Mouse (Mus musculus): ENCODE measurements around the gene Dnajc13.

Gene Dnajc13

DNA sequence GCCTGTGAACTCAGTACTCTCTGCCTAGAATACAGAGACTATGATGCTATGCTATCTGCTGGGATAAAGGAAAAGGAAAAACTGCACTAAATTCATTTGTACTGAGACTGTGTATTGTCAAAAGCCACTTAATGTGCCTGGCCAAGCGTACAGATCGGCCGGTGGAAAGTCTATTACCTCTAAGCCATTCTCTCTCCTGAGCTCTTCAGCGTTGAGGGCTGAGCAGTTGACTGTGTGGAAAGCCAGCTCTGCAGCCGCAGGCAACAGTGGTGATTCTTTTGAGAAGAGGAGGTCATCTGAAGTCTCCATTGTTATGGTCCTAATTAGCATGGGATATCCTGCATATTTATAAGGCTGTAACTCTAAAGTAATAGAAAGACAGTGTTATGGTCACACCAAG is 80.4 kb downstream of the Dnajc13 start:
- DNase-seq (ENCODE audit: low spot score), result no peak

- no peak for DNase-seq (ENCODE audit: low spot score)
These were observed 81.1 kb downstream of the Dnajc13 start for GRCm38 (mm10) chr9:104181626-104182025.

DNA sequence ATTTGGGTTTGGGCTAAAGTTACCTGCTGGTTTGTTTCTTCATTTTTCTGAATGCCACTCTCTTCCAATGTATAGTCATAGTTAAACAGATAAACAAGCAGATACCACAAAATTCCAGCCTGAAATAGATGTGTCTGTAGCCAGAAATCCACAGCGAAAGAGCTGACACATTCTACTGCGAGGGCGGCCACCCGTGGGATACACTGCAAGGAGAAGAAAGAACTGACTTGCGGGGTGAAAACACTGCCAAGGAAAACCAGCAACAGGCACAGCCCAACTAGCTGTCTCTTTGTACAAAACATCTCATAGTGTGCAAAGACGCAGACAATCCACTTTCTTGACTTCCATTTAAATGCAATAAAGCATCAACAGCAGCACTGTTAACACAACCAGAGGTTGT is 82.7 kb downstream of the Dnajc13 start:
- no peak for DNase-seq (ENCODE audit: low spot score)

DNA sequence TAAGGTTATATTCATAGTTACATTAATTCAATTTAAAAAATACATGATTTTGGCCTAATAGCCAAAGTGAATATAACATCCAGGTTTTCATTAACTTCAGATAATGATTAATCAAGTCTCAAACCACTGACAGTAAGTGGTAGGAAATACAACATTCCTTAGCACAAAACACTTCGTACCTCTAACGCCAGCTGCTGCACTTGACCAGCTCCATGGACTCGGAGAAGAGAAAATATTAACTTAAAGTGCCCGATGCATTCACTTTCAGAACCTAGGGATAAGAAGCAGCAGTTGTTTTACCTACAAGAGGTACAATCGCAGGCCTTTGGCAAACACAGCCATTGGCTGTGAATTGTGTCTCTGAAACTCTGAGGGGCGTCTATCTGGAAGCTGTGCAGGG is 90.4 kb downstream of the Dnajc13 start:
- no peak for DNase-seq (ENCODE audit: low spot score)

GRCm38 (mm10) chr9:104171651-104172050 is 91.1 kb downstream of the Dnajc13 start:
- DNase-seq (ENCODE audit: low spot score), result no peak

- no peak for DNase-seq (ENCODE audit: low spot score)
These were observed 92.7 kb downstream of the Dnajc13 start for GRCm38 (mm10) chr9:104169986-104170385.

GRCm38 (mm10) chr9:104165926-104166325 is 96.8 kb downstream of the Dnajc13 start:
- DNase-seq (ENCODE audit: low spot score), result no peak

- no peak for DNase-seq (ENCODE audit: low spot score)
These were observed 98.5 kb downstream of the Dnajc13 start for GRCm38 (mm10) chr9:104164194-104164593.

GRCm38 (mm10) chr9:104161117-104161516 is 101.6 kb downstream of the Dnajc13 start:
- DNase-seq (ENCODE audit: low spot score), result peak; percentile 85

- no peak for DNase-seq (ENCODE audit: low spot score)
These were observed 105.4 kb downstream of the Dnajc13 start for GRCm38 (mm10) chr9:104157291-104157690.

DNA sequence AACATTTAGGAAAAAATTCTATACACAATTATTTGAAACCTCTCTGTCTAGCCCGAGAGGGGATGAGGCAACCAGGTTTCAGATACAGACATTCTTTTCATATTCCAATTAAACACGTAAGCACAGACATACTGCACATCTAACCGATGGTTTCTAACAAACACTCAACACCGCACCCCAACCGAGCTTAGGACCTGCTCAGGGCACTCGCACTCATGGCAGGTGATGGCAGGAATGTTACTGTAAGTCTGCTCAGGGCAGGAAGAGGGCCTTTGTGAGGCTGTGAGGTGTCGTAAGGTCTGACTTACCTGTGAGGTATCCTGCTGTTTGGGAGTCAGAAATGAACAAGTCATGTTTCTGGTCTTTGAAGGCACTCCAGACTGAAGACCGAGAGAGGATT is 106.2 kb downstream of the Dnajc13 start:
- no peak for DNase-seq (ENCODE audit: low spot score)

- no peak for DNase-seq (ENCODE audit: low spot score)
These were observed 107.5 kb downstream of the Dnajc13 start for GRCm38 (mm10) chr9:104155100-104155715.

GRCm38 (mm10) chr9:104152121-104152520 is 110.6 kb downstream of the Dnajc13 start:
- DNase-seq (ENCODE audit: low spot score), result no peak

DNA sequence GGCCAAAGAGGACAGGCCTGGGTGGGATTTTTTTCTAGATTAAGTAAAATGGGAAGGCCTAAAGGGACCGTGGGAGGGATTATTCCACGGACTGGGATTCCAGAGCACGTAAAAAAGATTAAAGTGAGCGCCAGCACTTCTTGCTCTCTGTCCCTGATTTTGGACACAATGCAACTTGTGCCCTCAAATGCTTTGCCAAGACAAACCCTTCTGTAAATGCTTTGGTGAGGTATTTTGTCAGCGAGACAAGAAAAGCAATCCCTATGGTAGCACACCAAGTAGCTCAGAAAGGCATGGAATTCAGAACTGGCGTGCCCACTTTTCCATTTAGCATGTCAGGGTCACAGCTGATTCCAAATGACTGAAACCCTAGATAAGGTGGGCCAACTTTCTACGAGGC is 113.8 kb downstream of the Dnajc13 start:
- no peak for DNase-seq (ENCODE audit: low spot score)

DNA sequence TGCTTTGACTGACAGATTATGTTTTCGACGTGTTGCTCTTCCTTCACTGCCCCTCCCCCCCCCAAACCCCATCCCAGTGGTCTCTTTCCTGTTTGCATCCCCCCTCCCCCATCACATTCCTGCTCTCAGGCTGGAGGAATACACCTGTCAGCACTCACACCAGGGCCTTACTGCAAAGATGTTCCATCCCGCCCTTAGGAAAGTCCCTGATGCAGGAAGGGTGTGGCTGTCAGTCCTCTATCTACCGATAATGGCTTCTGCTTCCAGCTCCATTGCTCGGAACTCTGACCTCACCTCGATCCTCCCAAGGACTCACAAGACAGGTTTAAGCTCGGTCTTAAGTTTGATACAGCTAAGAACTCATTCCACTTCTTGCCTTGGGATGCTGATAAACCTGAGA is 116.0 kb downstream of the Dnajc13 start:
- DNase-seq (ENCODE audit: low spot score), result peak; percentile 29

GRCm38 (mm10) chr9:104144314-104144996 is 118.3 kb downstream of the Dnajc13 start:
- no peak for DNase-seq (ENCODE audit: low spot score)

DNA sequence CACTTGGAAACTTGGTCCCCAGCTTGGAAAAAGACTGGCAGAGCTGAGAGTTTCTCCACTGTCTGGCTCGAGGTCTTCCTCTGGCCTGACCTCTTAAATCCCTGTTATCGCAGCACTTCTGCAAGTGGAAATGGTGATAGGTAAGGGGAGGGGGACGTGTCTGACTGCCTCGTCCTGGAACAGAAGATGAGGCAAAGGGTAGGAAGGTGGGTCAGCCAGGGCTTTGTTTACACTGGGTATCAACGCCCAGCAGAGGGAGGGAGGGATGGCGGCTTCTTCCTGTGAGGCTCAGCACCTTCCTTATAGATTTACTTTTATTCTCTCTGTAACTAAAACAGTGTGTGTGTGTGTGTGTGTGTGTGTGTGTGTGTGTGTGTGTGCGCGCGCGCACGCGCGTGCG is 119.9 kb downstream of the Dnajc13 start:
- no peak for DNase-seq (ENCODE audit: low spot score)

DNA sequence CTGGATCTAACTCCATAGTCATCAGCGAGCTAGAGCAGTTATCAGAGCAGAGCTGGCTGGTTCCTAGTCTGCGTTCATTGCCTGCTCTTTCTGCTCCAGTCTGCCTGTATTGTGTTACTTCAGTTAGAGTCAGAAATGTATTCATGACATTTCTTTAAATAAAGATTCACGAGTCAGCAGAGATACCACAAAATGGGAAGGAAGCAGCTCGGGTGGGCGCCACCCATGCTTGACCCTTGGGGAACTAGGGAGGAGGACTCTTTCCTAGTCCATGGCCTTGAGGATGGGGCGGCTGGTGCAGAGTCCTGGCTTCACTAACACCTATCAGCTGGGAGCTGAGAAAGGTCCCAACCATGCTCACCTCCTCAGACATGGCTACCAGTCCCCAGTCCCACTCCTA is 122.4 kb downstream of the Dnajc13 start:
- no peak for DNase-seq (ENCODE audit: low spot score)

DNA sequence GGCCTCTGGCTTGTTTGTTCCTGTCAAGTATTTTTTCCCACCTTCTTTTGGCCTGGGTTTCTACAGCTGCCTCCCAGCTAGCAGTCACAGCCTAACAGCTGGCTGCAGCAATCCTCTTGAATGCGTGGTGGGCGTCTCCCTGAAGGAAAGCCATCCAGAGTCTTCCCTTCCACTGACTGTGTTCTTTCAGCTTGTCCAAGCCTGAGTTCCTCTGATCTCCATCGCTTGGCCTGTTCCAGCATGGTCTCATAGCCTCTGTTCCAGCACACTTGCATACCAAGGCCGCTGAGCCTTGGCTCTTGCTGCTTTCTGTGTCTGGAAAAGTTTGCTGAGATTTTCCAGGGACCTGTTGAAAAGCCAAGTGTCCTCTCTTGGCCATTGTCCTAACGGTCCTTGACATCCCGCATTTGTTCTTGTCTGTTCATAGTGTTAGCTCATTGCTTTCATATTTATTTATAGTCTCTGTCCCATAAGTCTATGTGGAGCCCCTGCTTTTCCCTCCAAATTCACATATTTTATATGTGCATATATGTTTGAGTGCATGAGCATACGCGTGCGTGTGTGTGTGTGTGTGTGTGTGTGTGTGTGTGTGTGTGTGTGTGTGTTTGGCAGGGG is 132.5 kb downstream of the Dnajc13 start:
- no peak for DNase-seq (ENCODE audit: low spot score)

GRCm38 (mm10) chr9:104128110-104128509 is 134.6 kb downstream of the Dnajc13 start:
- DNase-seq (ENCODE audit: low spot score), result no peak

GRCm38 (mm10) chr9:104126833-104127232 is 135.9 kb downstream of the Dnajc13 start, which contains the start of gene Ackr4:
Gene Ackr4 (minus strand): TSS chr9:104126933.
- no peak for DNase-seq (ENCODE audit: low spot score)

DNA sequence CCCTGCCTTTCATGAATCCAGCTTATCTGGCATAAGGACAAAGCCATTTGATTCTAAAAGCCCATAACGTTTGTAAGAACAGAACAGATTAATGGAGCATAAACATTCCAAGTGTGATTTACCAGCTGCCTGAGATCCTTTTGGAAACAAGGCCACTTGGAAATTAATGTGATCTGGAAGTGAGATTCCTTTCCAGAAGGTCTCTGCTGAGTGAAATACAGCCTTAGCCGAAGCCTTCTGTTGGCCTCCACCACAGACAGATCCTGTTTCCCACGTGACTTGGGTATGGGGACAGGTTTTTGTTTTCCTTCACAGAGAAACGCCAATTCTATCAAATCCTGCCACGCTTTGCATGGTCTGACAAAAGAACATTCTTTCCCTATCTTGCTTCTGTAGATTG is 139.1 kb downstream of the Dnajc13 start:
- DNase-seq (ENCODE audit: low spot score), result no peak

GRCm38 (mm10) chr9:104123101-104123500 is 139.6 kb downstream of the Dnajc13 start:
- no peak for DNase-seq (ENCODE audit: low spot score)

Data from yolk sac, embryonic 10.5 days (tissue).